Mouse (Mus musculus) adrenal gland, adult 2 months (tissue): ENCODE results near the gene Tef. TPM values are rescaled to one million over a fixed set of nuclear protein-coding genes. Genes with fewer than 3 reads are reported as not detected.

ENCODE experiments used
- DNase-seq: peaks from one replicate; pipeline ENCODE4 v3.0.0; 2021
- long read RNA-seq: library from polyadenylated mRNA; stranded (forward); transcript quantifications from one replicate; pipeline ENCODE4 v2.0.0, GENCODE M21; 2021
- polyA plus RNA-seq: library from polyadenylated mRNA; depleted of rRNA; stranded (reverse); fragments of >200 nt; gene quantifications from 2 replicates; pipeline ENCODE4 v1.2.3, GENCODE M21; 2012; rRNA removed
- total RNA-seq, 2 experiments: library from RNA; stranded (reverse); gene quantifications; 2 replicates each; pipeline ENCODE4 v1.2.3; 2021

Gene Tef
- 100 to 1,000 TPM in 1 of 2 experiments, 10 to 100 TPM in 1; 35.0 to 100 TPM for total RNA-seq
- 35.0 and 69.3 TPM in 2 replicates for polyA plus RNA-seq
- long read RNA-seq, full-length matches to known transcripts: 60 of 84 reads
- long read RNA-seq, partial matches to known transcripts: 23 of 84 reads
- long read RNA-seq, other reads (novel, unspliced or antisense): 1 of 84 reads

DNA sequence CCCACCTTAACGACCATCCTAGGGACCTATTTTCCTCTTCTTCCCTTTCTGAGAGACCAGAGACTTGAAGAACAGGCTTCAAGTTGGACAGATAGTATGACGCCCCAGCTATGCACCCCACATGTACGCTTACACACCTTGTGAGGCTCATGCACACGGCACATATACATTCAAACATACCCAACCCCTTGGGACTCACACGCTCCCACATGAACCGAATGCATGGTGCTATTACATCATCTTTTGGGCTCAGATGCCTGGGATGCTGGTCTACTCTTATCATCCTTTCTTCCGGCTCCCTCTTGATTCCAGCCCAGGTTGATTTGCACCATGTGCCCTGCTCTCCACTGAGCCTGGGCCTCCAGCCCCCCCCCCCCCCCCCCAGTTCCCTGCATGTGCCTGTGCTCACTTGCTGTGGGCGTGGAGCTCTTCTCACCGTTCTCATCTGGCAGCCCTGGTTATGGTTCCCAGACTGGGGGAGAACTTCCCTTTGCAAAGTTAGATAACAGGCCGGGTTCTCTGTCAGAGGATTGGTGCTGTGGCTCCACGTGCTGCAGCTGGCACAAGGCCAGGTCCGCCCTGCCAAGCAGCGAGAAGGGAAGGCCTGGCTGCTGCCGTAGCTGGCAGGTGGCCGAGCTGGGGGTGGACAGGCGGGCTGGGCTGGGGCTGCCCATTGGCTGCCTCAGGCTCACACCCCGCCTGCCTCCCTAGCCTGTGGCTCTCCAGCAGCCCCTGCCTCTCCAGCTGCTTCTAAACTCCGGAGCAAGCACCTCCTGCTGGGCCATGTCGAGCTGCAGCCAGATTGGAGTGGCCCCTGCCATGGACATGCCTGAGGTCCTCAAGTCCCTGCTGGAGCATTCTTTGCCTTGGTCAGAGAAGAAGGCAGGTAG, at the start of gene Tef:
Tef (plus strand) TSS at position 421 of the 890 bp plus-strand sequence.
- DNase-seq: peak; percentile 99

GRCm38 (mm10) chr15:81753669-81754068, 48.6 kb upstream of the Tef start:
- no peak for DNase-seq

DNA sequence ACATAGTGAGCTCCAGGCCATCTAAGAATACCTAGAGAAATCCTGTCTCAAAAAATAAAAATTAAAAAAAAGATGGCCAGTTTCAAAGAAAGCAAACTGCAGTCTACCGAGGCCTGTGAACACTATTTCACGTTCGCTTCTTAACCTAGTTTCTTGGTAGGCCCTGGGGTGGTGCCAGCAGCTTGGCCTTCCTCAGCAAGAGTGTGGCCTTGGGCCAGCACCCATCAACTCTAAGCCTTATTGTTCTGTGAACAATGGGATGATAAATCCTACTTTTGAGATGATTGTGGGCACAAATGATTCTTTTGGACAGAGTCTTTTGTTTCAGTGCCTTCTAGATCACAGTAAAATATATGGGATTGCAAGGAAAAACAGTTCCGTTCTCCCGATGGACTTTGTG, 43.5 kb upstream of the Tef start:
- peak; percentile 67 for DNase-seq

GRCm38 (mm10) chr15:81759542-81759941, 42.7 kb upstream of the Tef start:
- no peak for DNase-seq

DNA sequence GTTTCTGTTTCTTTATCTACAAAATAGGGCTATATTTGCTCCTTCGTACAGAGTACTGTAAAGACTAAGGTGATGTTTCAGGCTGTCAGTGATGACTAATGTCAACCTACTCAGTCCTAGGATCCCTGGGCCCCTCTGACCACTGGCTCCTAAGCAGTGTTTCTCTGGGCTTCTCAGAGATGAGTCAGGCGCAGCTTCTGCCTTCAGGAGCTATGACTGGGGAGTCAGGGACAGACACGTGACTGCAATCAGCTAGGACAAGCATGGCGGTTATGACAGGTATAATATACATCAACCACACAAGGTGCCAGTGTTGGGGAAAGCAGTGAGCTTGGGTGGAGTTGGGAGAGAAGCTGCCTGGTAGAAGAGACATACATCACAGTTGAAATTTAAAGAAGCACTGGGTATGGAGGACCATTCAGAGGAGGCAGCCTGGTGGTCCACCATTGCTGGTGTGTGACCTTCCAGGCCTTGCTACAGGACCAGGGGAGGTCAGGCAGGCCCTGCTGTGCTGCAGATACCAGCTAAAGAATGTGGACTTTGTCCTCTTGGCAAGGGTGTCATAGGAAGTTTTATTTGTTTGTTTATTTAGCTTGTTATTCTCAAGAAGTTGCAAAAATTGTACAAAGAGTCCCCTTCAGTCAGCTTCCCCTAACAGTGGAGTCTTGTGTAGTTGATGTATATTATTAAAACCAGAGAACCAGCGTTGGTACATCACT, 41.7 kb upstream of the Tef start:
- peak; percentile 36 for DNase-seq

- no peak for DNase-seq
These were observed 40.8 kb upstream of the Tef start for GRCm38 (mm10) chr15:81761381-81761780.

GRCm38 (mm10) chr15:81761959-81762358, 40.3 kb upstream of the Tef start:
- no peak for DNase-seq

DNA sequence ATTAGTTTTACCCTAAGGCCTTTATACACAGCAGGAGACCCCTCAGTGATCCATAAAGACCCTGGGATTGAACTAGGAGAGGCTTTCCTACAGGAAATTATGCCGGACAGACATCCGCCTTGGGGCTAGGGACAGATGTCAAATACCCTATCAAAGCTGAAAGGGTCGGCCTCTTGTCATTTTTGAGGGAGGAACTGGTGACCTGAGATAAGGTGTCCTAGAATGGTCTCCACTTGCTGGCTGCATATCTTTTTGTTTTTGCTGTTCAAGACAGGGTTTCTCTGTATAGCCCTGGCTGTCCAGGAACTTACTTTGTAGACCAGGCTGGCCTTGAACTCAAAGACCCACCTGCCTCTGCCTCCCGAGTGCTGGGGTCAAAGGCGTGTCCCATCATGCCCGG, 37.6 kb upstream of the Tef start:
- DNase-seq: no peak

DNA sequence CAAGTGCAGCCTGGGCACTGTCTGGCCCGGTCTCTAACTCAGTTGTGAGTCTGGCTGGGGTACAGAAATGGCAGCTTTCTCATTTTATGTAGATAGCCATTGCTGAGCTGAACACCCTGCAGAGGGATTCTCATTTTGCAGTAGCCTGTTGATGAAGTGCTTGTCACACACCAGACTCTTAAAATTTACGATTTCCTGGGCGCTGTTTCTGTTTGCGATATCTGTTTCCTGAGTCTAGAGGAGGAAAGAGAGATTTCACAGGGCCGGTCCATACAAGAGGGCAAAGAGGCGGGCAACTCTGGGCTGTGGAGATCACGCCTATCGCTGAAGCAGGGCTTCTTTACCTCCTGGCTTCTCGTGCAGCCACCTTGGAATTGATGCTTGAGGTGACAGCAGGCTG, 36.6 kb upstream of the Tef start:
- DNase-seq: no peak

DNA sequence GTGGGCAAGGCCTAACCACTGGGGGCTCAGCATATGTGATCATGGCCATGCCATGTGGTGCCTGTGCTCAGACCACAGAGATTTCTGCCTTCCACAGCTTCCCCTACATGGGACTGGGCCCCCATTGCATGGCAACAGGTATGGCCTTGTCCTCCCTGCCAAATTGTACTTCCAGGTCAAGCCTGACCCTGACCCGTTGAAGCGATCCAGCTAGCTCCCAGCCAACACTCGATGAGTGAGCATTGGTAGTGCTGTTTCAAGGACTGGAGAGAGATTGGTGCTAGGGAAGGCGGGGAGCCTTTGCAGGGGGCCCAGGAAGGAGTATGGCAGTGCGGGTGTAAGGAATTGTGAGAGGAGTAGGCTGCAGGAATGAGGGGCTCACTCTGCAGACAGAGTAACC, 35.8 kb upstream of the Tef start:
- DNase-seq: peak; percentile 81

- no peak for DNase-seq
These were observed 33.2 kb upstream of the Tef start for GRCm38 (mm10) chr15:81769037-81769436.

- DNase-seq: no peak
These were observed 29.6 kb upstream of the Tef start for GRCm38 (mm10) chr15:81772431-81773120.

DNA sequence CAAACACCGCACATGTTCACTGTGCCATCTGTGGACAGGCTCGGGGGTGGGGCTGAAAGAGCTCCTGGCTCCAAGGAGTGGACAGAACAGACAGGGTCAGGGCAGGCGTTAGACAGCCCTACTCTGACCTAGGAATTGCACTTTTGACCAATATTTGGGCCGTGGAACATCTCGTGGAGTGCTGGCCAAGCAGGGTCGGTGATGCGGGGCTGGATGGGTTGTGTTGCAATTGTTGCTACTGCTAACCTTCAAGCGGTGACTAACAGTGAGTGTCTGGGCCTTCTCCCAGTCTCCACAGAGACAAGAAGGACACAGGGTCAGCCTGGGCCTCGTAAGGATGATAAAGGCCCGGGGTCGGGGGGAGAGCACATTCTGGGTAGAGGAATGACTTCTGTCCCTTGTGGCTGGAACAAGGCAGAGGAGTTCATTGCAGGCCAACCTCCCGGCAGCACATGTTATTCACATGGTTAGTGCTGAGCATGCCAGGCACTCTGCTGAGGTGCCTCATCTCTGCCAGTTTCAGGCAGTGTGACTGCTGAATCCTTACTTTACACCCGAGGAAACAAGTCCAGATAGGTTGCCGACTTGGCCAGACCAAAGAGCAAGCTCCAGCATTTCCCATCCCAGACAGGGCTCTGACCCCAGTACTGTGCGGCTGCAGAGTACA, 27.6 kb upstream of the Tef start:
- DNase-seq: peak; percentile 88

DNA sequence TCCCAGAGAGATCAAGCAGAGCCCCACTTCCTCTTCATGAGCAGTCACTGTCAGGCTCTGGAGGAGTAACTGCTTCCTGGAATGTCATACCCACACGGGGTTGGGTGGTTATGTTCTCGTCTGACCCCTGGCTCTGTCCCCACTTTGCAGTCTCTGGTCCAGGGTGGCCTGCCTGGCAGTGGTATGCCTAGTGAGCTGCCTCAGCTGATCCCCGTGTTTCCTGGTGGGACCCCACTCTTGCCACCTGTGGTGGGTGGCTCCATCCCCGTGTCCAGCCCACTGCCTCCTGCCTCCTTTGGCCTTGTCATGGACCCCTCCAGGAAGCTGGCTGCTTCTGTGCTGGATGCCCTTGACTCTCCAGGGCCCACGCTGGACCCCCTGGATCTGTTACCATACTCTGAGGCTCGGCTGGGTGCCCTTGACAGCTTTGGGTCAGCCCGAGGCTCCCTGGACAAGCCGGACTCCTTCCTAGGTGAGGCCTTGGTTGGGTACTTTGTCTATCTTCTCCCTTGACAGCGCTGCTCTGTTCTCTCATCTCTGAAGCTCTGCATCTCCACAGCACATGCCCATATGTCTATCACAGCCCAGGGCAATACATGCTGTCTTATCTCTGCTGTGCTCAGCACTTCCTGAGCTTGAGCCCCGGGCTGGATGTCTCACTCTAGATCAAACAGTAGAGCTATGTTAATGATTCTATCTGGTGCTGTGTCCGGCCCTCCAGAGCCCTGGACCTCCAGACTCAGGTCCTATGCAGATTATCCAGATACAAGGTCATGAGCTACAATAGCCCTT, 25.4 kb upstream of the Tef start:
- DNase-seq: no peak

DNA sequence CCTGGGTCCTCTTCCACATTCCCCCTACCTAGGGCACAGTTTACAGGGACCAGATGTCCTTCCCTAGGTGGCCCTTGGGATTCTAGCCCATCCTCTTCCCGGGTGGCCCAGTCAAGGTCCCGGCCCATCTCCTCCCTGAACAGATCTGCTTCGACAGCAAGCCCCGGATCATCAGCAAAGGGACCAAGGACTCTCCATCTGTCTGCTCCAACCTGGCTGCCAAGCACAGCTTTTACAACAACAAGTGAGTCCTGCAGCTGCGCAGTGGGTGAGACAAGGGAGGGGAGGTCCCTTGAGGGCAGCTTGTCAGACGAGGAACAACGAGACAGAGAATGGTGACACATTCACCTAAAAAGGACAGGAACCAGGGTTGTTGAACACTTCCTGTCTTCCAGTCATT, 20.4 kb upstream of the Tef start:
- DNase-seq: no peak

DNA sequence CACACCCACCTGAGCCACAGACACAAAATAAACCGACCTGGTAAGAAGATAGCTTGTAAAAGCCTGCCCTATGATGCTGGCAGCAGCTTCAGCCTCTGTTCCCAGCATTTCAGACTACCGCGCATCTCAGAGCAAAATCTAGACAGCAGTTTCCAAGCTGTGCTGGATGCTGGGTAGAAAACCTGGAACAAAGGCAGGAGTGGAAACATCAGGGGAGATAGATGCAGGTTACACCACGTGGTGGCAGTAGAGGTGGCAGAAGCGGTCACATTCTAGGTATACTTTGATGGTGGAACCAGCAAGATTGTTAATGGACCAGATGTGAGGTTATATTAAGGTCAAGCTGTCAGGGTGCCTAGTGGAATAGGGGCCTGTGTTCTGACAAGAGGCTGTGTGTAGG, 17.5 kb upstream of the Tef start:
- no peak for DNase-seq

DNA sequence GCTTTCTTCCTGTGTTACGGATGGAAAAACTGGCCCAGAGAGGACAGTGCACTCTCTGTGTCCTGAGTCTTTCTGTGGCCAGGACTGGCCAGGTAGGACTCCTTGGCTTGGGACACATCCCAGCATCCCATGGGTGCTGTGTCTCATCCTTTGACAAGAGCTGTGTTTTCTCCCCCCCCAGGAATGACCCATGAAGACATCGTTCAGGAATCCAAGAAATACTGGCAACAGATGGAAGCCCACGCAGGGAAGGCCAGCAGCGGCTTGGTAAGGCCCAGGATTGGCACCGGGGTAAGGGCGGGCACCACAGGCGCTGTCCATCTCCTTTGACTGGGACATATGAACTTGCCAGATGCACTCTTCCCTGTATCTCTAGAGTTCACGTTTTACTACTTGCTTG, 16.5 kb upstream of the Tef start:
- DNase-seq: no peak

GRCm38 (mm10) chr15:81787525-81787924, 14.7 kb upstream of the Tef start:
- peak; percentile 25 for DNase-seq

DNA sequence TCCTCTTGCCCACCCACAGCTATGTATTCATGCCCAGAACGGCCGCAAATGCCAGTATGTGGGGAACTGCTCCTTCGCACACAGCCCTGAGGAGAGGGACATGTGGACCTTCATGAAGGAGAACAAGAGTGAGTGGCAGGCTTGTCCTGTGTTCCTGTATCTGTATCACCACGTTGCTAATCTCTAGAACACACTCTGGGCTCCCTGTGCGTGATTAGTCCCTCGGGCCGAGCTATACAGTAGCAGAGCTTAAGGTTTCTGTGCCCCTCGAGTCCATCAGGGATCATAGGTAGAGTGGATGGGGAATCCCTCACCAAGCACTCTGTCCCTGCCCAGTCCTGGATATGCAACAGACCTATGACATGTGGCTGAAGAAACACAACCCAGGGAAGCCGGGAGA, 9.8 kb upstream of the Tef start:
- no peak for DNase-seq

DNA sequence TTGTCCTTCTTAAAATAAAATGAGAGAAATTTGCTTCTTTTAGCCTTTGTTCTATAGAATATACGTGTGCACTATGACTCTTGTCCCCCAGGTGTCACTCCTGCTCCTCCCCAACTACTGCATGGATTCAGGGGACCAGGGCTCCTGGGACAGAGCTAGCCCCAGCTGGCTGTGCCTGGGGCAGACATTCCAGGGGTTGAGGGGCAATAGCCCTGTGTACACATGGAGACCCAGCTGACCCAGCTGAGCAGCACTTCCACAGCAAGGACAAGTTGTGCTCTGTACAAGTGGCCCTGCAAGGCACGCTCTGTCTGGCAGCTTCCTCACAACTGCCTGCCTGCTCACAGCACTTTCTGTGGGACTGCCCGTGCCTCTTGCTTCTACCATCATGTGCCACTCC, 6.0 kb upstream of the Tef start:
- peak; percentile 24 for DNase-seq

DNA sequence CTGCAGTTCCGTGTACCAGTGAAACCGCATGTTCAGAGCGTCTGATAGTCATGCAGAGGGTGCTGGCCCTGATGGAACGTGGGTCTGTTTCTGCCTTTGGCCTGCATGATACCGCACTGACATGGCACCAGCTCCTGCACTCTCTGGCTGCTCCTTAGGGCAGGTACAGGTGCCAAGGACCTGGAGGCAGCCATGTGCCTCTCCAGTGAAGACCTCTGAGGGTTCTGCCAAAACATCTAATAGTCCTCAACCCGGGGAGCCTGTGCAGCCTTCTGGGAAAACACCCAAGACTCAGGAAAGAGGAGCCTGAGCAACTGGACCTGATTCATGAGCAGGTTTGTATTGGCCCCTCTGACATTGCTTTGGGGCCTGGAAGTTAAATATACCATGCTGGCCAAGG, 4.4 kb upstream of the Tef start:
- DNase-seq: no peak
